Mouse (Mus musculus) layer of hippocampus, postnatal 25 days (tissue): ENCODE data around the gene Ric1. TPM values are rescaled to one million over a fixed set of nuclear protein-coding genes. Genes with fewer than 3 reads are reported as not detected.
"Not testable (repeated sequence)": the region's sequence is repeated elsewhere in the genome, so short reads cannot be mapped to it uniquely, and the experiment has no call there.

Experiments
- DNase-seq, 2 experiments: peaks; one replicate each; pipeline ENCODE4 v3.0.0; 2022; ENCODE audit warnings: mixed read lengths in 2 of 2, low spot score in 1 of 2; ENCODE audit errors: extremely low spot score in 1 of 2
- total RNA-seq, 2 experiments: library from RNA; stranded (reverse); gene quantifications; 2 replicates each; pipeline ENCODE4 v1.2.3; 2021

Gene Ric1
- total RNA-seq, 2 experiments from 2014 or later: 40.9 to 47.7 TPM

DNA sequence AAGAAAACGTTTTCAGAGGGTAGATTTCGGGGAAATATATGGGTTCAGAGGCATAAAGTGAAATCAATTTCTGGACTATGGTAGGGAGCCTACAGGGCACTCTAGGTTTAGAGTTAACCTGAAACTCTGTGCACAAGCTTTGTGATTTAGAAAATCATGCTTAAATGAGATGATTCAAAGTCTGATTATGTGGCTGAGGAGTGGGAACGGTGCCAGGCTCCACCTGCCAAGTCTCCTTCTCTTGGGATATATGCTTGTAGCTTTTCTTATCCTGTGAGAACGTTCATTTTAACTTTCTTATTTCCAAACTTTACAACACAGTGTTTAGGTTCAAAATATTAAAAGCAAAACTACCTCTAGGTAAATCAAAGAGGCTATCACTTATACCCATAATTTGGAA lies 2.5 kb downstream of the Ric1 start:
- DNase-seq: no peak

DNA sequence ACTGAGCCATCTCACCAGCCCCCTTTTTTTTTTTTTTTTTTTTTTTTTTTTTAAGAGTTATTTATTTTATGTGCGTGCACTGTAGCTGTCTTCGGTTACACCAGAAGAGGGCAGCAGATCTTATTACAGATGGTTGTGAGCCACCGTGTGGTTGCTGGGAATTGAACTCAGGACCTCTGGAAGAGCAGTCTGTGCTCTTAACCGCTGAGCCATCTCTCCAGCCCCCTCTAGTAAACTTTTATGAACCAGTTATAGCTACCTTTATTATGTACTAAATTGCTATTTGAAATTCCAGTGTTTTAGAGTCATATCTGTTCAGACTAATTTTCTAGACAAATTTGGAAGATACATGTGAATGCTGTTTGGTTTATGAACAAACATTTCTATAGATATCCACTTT lies 3.5 kb downstream of the Ric1 start:
- DNase-seq: not testable (repeated sequence)

- DNase-seq: no peak
Measured at GRCm38 (mm10) chr19:29526837-29527236, 4.8 kb downstream of the Ric1 start.

DNA sequence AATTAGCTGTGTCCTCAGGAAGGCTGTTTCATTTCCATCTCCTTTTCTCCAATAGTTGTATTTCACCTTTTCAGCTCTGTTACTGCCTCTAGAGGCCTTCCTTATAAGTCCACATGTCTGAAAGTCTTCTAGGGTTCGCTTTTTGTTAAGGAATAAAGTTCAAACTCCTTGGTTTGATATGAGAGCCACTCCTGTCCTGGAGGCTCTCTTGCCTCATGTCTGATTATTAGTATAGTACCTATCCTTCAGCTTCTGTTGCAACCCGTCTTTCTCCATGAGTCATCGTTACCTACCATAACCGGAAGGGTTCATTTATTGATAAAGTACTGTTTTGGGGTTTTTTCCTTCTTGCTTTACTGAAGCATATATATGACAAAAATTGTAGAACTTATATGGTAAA lies 5.2 kb downstream of the Ric1 start:
- no peak for DNase-seq

- DNase-seq: no peak
Measured at GRCm38 (mm10) chr19:29528568-29528967, 6.5 kb downstream of the Ric1 start.

DNA sequence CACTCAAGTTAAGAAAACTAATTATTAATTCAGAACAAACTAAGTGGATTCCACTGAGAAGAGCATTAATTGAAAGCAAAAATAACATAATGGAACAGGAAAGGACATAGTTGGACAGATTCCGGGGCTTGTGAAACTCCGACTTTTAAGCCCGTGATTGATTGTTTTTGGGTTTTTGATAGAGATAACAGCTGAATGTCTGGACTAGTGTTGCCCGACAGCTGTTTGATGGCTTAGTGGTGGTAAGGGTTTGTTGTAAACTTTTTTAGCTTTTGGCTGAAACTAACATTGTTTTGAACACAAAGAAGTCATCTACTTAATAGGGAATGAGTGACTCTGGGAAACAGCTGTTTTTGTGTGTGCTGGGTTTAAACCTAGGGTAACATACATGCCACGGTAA lies 11.9 kb downstream of the Ric1 start:
- DNase-seq: no peak

DNA sequence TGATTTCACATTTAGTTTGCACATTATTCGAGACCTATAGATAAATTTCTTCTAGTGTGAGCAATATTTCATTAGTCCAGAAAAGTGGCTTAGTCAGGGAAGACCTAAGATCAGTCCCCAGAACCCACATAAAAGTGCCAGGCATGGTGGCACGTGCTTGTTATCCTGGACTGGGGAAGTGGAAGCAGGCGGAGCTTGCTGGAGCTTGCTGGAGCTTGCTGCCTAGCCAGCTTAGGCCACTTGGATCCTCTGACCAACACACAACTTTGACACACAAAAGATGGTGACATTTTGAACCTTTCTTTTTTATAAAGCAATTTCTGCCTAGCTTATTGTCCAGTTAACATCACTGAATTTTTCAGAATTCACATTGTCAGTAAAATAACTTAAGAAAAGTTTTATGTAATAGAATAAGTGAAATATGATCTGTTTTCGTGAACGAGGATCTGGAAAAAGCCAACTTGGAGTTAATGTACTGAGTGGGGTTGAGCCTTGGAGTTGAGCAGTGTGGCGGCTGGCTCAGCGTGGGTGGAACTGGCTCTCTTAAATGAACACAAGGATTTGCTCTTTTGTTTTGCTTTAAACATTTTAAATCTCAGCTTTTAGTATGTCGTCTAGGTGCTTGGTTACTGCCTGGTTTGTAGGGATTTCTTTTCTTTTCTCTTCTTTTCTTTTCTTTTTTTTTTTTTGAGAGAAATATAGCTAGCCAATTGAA lies 20.3 kb downstream of the Ric1 start:
- no peak for DNase-seq

DNA sequence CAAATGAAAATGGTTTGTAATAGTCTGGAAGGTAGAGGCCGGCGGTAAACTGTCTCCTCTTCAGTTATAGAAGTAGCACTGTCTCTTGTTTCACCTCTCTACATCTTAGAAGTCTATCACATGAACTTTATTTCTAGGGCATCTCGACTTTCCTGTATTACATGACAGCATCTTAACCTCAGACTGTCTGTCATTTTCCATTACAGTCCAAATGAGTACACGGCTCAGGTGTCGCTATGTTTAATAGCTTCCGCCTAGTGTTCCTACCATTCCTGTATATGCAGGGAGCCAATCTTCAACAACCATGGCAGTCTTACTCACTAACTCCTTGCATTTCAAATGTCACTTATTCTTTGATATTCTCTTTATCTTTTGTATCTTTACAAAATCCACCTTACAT lies 21.9 kb downstream of the Ric1 start:
- DNase-seq: no peak

GRCm38 (mm10) chr19:29550618-29551017 lies 28.5 kb downstream of the Ric1 start:
- DNase-seq: no peak

DNA sequence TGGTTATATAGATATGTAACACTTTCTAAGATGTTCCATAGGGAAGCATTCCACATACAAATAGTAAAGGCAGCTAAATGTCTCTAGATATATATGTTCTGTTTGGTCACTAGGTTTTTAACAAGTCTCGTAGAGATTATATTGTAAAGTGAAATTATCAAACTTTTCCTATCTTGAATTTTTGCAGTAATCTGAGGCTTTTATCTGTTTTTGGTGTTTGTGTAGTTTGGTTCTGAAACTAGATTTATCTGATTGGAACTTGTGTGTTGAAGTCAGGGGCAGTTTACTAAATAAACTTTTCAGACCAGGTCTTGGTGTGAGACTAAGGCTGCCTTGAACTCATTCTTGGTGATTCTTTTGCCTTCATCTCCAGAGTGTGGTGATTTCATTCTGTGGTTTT lies 29.0 kb downstream of the Ric1 start:
- DNase-seq: no peak

DNA sequence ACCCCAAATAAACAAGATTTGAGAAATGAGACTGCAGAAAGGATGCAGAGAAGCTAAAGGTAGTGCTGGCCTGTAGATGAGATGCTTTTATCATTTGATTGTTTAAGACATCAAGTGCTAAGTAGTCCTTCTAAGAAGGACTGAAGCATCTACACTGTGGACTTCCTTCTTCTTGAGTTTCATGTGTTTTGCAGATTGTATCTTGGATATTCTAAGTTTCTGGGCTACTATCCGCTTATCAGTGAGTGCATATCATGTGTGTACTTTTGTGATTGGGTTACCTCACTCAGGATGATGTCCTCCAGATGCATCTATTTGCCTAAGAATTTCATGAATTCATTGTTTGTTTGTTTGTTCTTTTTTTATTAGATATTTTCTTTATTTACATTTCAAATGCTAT lies 29.9 kb downstream of the Ric1 start:
- DNase-seq: not testable (repeated sequence)

- not testable (repeated sequence) for DNase-seq
Measured at GRCm38 (mm10) chr19:29557171-29557845, 35.2 kb downstream of the Ric1 start.

- no peak for DNase-seq
Measured at GRCm38 (mm10) chr19:29562166-29562565, 40.1 kb downstream of the Ric1 start.

DNA sequence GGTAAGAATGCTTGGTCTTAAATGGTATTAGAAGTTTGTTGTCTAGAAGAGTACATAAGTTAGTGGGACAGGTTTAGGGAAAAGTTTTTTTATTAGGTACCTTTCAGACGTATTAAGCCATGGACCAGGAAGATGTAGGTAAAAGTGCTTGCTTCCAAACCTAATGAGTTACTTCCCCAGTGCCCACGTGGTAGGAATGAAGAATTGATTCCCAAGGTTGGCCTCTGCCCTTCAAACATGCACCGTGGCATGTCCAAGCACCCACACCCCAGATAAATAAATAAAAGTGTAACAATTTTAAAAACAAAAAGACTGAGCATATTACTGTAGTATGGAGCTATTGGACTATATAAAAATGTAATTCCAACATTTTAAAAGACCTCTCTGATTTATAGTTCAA lies 40.5 kb downstream of the Ric1 start:
- no peak for DNase-seq

- peak; percentile 25 to 58 for DNase-seq
Measured at GRCm38 (mm10) chr19:29563258-29563779, 41.2 kb downstream of the Ric1 start.

- no peak for DNase-seq
Measured at GRCm38 (mm10) chr19:29566512-29566911, 44.4 kb downstream of the Ric1 start.

GRCm38 (mm10) chr19:29582439-29582838 lies 60.4 kb downstream of the Ric1 start:
- DNase-seq: no peak

- DNase-seq: no peak
Measured at GRCm38 (mm10) chr19:29583734-29584133, 61.7 kb downstream of the Ric1 start.

- not testable (repeated sequence) for DNase-seq
Measured at GRCm38 (mm10) chr19:29593783-29594182, 71.7 kb downstream of the Ric1 start.

DNA sequence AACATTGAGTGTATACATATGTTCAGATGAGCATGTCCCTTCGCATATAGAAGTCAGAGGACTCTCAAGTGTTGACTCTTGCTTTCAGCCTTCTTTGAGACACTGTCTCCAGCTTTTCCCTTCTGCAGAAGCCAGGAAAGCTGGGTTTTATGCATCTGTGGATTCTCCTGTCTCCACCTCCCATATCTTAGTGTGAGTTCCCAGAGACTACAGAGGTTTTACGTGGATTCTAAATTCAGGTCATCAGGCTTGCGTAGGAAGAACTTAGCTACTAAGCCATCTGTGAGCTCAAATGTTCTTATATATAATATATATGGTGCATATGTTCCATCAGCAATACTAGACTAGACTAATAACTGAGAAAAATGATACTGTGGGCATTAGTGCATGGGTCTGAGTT lies 74.2 kb downstream of the Ric1 start:
- DNase-seq: no peak

GRCm38 (mm10) chr19:29596985-29597384 lies 74.9 kb downstream of the Ric1 start:
- DNase-seq: no peak

GRCm38 (mm10) chr19:29598981-29599380 lies 76.9 kb downstream of the Ric1 start:
- no peak for DNase-seq
